Mouse (Mus musculus) Patski (cell line): ENCODE results near the gene Msantd3. TPM values are rescaled to one million over a fixed set of nuclear protein-coding genes. Genes with fewer than 3 reads are reported as not detected.

ENCODE experiments used
- ATAC-seq: fragments of 100-300 bp; one replicate; pipeline ENCODE4 v1.8.0; 2021
- CTCF ChIA-PET: fragments of 350-600 bp; sonication (Branson Sonifier 250); formaldehyde crosslinking; loops from one replicate; lab custom pipeline; 2022; ENCODE audit warnings: inconsistent platforms; lab: Charles Lee
- POLR2A ChIA-PET: fragments of 350-600 bp; sonication (Branson Sonifier 250); formaldehyde crosslinking; loops from one replicate; lab custom pipeline; 2022; ENCODE audit warnings: antibody characterized with exemption, inconsistent platforms; lab: Charles Lee
- DNase-seq: peaks from one replicate; pipeline ENCODE4 v3.0.0-alpha.2; 2011; ENCODE audit warnings: low read depth, low spot score
- H3K27me3 ChIP-seq: fragments of 371-371 bp; one replicate; pipeline ENCODE4 v1.5.1; 2021
- CTCF ChIP-seq: fragments of 100-300 bp; IDR thresholded peaks from one replicate; pipeline ENCODE4 v1.5.1; 2021
- in situ Hi-C: fragments of 300-500 bp; cut with MboI; formaldehyde crosslinking; loops from 3 replicates; pipeline ENCODE4 v1.11.1; 2018; ENCODE audit warnings: low pct_unique_long_range_greater_than_20kb, mixed read lengths
- polyA plus RNA-seq: library from polyadenylated mRNA; unstranded; gene quantifications from one replicate; pipeline ENCODE4 v1.2.3, GENCODE M21; 2021

The Msantd3 gene
- polyA plus RNA-seq, 1 experiment from 2014 or later: 28.5 TPM

GRCm38 (mm10) chr4:48596111-48596510 is 56.4 kb downstream of the Msantd3 start:
- in situ Hi-C loops: no loop called here
- CTCF ChIA-PET: no interaction called here
- TF ChIP-seq CTCF: no peak
- POLR2A ChIA-PET: no interaction called here
- ATAC-seq: no peak
- H3K27me3 ChIP-seq: no peaks in the 10 kb centered on the region
- DNase-seq: no peak

DNA sequence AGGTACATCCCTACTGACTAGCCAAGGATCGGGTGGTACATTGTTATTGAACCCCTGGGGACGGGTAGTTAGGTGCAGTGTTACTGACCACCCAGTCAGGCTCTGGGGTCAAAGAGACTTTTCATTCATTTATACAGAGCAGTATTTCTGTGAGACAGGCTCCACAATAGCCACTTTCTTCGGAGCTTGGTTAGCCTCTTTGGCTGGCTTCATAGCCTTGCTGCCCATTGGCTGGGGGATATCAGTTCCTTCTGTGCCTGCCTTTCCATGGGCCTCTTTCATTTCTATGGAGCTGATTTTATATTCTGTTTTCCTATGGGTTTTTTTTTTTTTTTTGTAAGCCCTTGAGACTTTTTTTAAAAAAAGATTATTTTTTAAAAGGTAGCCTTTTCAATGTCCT is 65.9 kb downstream of the Msantd3 start:
- H3K27me3 ChIP-seq: no peaks in the 10 kb centered on the region
- no peak for TF ChIP-seq CTCF
- in situ Hi-C loops: no loop called here
- ChIA-PET POLR2A (interaction anchor here (0.6 kb wide), 1 partner anchor 16 kb away, joined by 4 read pairs; no protein-coding TSS in a partner anchor), CTCF (interaction anchor here (0.9 to 1.3 kb wide), 2 partner anchors 8 to 21 kb away, joined by 3 read pairs; partner anchors contain the start of gene Tmeff1)
- no peak for DNase-seq
- ATAC-seq: no peak

- ATAC-seq: no peak
- DNase-seq: no peak
- ChIA-PET POLR2A (no interaction called here), CTCF (no interaction called here)
- in situ Hi-C loops: no loop called here
- H3K27me3 ChIP-seq: no peaks in the 10 kb centered on the region
- TF ChIP-seq CTCF: no peak
These were observed 69.8 kb downstream of the Msantd3 start for GRCm38 (mm10) chr4:48609485-48609884.

DNA sequence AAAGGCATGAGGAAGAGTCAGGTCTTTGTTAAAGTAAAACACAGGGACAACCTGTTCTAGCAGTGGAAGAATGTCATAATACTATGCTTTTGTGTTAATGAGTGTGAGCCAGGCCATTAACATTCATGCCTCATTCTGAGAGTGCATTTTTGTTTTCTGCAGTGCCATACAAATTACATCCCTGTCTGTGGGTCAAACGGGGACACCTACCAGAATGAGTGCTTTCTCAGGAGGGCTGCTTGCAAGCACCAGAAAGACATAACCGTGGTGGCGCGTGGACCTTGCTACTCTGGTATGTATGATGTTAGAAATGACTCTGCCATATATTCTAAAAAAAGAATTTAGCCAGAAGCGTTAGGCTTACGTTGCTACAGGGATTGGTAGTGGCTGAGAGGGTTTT is 70.5 kb downstream of the Msantd3 start:
- POLR2A ChIA-PET: interaction anchor here (0.6 kb wide), 1 partner anchor 23 kb away, joined by 4 read pairs; no protein-coding TSS in a partner anchor
- TF ChIP-seq CTCF: no peak
- DNase-seq (no peak), ATAC-seq (no peak)
- CTCF ChIA-PET: no interaction called here
- in situ Hi-C loops: no loop called here
- no peaks in the 10 kb centered on the region for H3K27me3 ChIP-seq

Other genes with a start within 250 kb of the Msantd3 start
- gene Tex10, start 66.5 kb upstream of the Msantd3 start, polyA plus RNA-seq: 21.6 TPM
- 10.6 TPM for gene Tmeff1, start 45.2 kb downstream of the Msantd3 start, polyA plus RNA-seq
- 0.06 TPM for gene Cavin4, start 123.6 kb downstream of the Msantd3 start, polyA plus RNA-seq